Mouse (Mus musculus) MEL (cell line): ENCODE measurements around the gene Angptl2. TPM values are rescaled to one million over a fixed set of nuclear protein-coding genes. Genes with fewer than 3 reads are reported as not detected.

Experiments
- DNase-seq: peaks from one replicate; pipeline ENCODE4 v3.0.0; 2011; ENCODE audit warnings: low read depth, low spot score
- H3K27ac ChIP-seq: 2 replicates; pipeline ENCODE4 v1.5.1; 2012; ENCODE audit warnings: low read depth, mild to moderate bottlenecking, control low read depth, low read length, moderate library complexity; ENCODE audit not compliant: control insufficient read depth
- H3K27me3 ChIP-seq, 2 experiments: fragments of 150-350 bp in 1 of 2; sonication (generic) in 1 of 2; 2 replicates each; pipeline ENCODE4 v1.6.1; 2012; ENCODE audit warnings: low read length in 2 of 2, mild to moderate bottlenecking in 2 of 2, improper control_type of control experiment in 1 of 2, moderate library complexity in 1 of 2; ENCODE audit not compliant: insufficient read depth in 2 of 2, control insufficient read depth in 1 of 2
- H3K36me3 ChIP-seq, 2 experiments: 2 replicates each; pipeline ENCODE4 v1.6.1; 2012 to 2014; ENCODE audit warnings: low read length in 2 of 2, improper control_type of control experiment in 1 of 2, inconsistent platforms in 1 of 2, mild to moderate bottlenecking in 1 of 2; ENCODE audit not compliant: insufficient read depth in 2 of 2, control insufficient read depth in 1 of 2
- H3K4me1 ChIP-seq, 2 experiments: fragments of 150-350 bp in 1 of 2; sonication (generic) in 1 of 2; 2 replicates each; pipeline ENCODE4 v1.6.1; 2012; ENCODE audit warnings: low read length in 2 of 2, improper control_type of control experiment in 1 of 2, mild to moderate bottlenecking in 1 of 2; ENCODE audit not compliant: insufficient read depth in 2 of 2, control insufficient read depth in 1 of 2
- H3K4me3 ChIP-seq, 2 experiments: fragments of 150-350 bp in 1 of 2; sonication (generic) in 1 of 2; 2 replicates each; pipeline ENCODE4 v1.5.1; 2012; ENCODE audit warnings: low read depth in 2 of 2, low read length in 2 of 2, mild to moderate bottlenecking in 2 of 2, moderate library complexity in 2 of 2, control low read depth in 1 of 2, improper control_type of control experiment in 1 of 2; ENCODE audit not compliant: control insufficient read depth in 1 of 2, insufficient read depth in 1 of 2
- H3K79me2 ChIP-seq: 2 replicates; pipeline ENCODE4 v1.6.1; 2012; ENCODE audit warnings: mild to moderate bottlenecking, low read length, moderate library complexity; ENCODE audit not compliant: control insufficient read depth, poor library complexity, insufficient read depth
- H3K9ac ChIP-seq: 2 replicates; pipeline ENCODE4 v1.6.1; 2012; ENCODE audit warnings: low read depth, mild to moderate bottlenecking, control low read depth, low read length, moderate library complexity; ENCODE audit not compliant: control insufficient read depth, poor library complexity, severe bottlenecking
- H3K9me3 ChIP-seq: fragments of 150-350 bp; sonication (generic); replicated peaks from 2 replicates; pipeline ENCODE4 v1.6.1; 2012; ENCODE audit warnings: mild to moderate bottlenecking, low read length, improper control_type of control experiment, moderate library complexity; ENCODE audit not compliant: insufficient read depth
- CHD1 ChIP-seq: IDR thresholded peaks from 2 replicates; pipeline ENCODE4 v1.6.1; 2012; ENCODE audit warnings: low read depth, mild to moderate bottlenecking, inconsistent platforms, low read length, improper control_type of control experiment
- E2F4 ChIP-seq: IDR thresholded peaks from 2 replicates; pipeline ENCODE4 v1.6.1; 2011; ENCODE audit warnings: low read depth, low read length, improper control_type of control experiment, borderline replicate concordance
- ELF1 ChIP-seq: IDR thresholded peaks from 2 replicates; pipeline ENCODE4 v1.6.1; 2014; ENCODE audit warnings: low read depth, mild to moderate bottlenecking, inconsistent platforms, low read length, improper control_type of control experiment, moderate library complexity
- ETS1 ChIP-seq: IDR thresholded peaks from 2 replicates; pipeline ENCODE4 v1.6.1; 2012; ENCODE audit warnings: low read depth, mild to moderate bottlenecking, inconsistent platforms, low read length, improper control_type of control experiment, moderate library complexity
- GABPA ChIP-seq: IDR thresholded peaks from 2 replicates; pipeline ENCODE4 v1.6.1; 2012; ENCODE audit warnings: low read depth, mild to moderate bottlenecking, inconsistent platforms, low read length, improper control_type of control experiment, moderate library complexity
- GATA1 ChIP-seq: IDR thresholded peaks from 2 replicates; pipeline ENCODE4 v1.6.1; 2011; ENCODE audit warnings: low read depth, low read length, improper control_type of control experiment
- HCFC1 ChIP-seq: IDR thresholded peaks from 2 replicates; pipeline ENCODE4 v1.6.1; 2012; ENCODE audit warnings: low read depth, mild to moderate bottlenecking, inconsistent platforms, low read length, improper control_type of control experiment, moderate library complexity
- KAT2A ChIP-seq: conservative IDR thresholded peaks from 2 replicates; pipeline ENCODE4 v1.6.1; 2012; ENCODE audit warnings: low read depth, low read length, improper control_type of control experiment, inconsistent platforms
- MAZ ChIP-seq: IDR thresholded peaks from 2 replicates; pipeline ENCODE4 v1.6.1; 2012; ENCODE audit warnings: low read depth, mild to moderate bottlenecking, inconsistent platforms, low read length, improper control_type of control experiment
- MYB ChIP-seq: IDR thresholded peaks from 2 replicates; pipeline ENCODE4 v1.6.1; 2011; ENCODE audit warnings: mild to moderate bottlenecking, low read depth, low read length, improper control_type of control experiment
- NELFE ChIP-seq: IDR thresholded peaks from 2 replicates; pipeline ENCODE4 v1.6.1; 2011; ENCODE audit warnings: low read depth, low read length, improper control_type of control experiment
- NRF1 ChIP-seq: IDR thresholded peaks from 2 replicates; pipeline ENCODE4 v1.6.1; 2014; ENCODE audit warnings: low read depth, mild to moderate bottlenecking, inconsistent platforms, low read length, improper control_type of control experiment, moderate library complexity; ENCODE audit not compliant: poor library complexity, insufficient read depth, severe bottlenecking
- RCOR1 ChIP-seq: IDR thresholded peaks from 2 replicates; pipeline ENCODE4 v1.6.1; 2012; ENCODE audit warnings: low read depth, mild to moderate bottlenecking, inconsistent platforms, low read length, improper control_type of control experiment
- SIN3A ChIP-seq: IDR thresholded peaks from 2 replicates; pipeline ENCODE4 v1.6.1; 2012; ENCODE audit warnings: low read length, improper control_type of control experiment, inconsistent platforms
- SMC3 ChIP-seq: IDR thresholded peaks from 2 replicates; pipeline ENCODE4 v1.6.1; 2011; ENCODE audit warnings: low read depth, low read length, improper control_type of control experiment
- ZKSCAN1 ChIP-seq: IDR thresholded peaks from 2 replicates; pipeline ENCODE4 v1.6.1; 2012; ENCODE audit warnings: low read depth, mild to moderate bottlenecking, inconsistent platforms, low read length, improper control_type of control experiment, moderate library complexity
- ZMIZ1 ChIP-seq: IDR thresholded peaks from 2 replicates; pipeline ENCODE4 v1.6.1; 2012; ENCODE audit warnings: low read depth, mild to moderate bottlenecking, inconsistent platforms, low read length, improper control_type of control experiment, moderate library complexity
- ZNF384 ChIP-seq: IDR thresholded peaks from 2 replicates; pipeline ENCODE4 v1.6.1; 2012; ENCODE audit warnings: low read depth, mild to moderate bottlenecking, inconsistent platforms, low read length, improper control_type of control experiment
- polyA plus RNA-seq, 2 experiments: library from polyadenylated mRNA; stranded (reverse) in 1 of 2; unstranded in 1 of 2; fragments of >175 nt in 1 of 2; fragments of >200 nt in 1 of 2; gene quantifications; 2 replicates each; pipeline versions ENCODE4 v1.2.1 to v1.2.4; 2012; ENCODE audit warnings: low replicate concordance in 2 of 2, low read depth in 1 of 2; ENCODE audit not compliant: insufficient read length in 2 of 2, insufficient read depth in 1 of 2, missing spikeins in 1 of 2
- total RNA-seq: library from RNA; depleted of rRNA; stranded (reverse); fragments of 300-350 nt; gene quantifications from 2 replicates; pipeline ENCODE4 v1.2.3, GENCODE M21; 2012

Angptl2 gene
- total and polyA plus RNA-seq, 3 experiments, result 0.08 TPM; not detected in 2

DNA sequence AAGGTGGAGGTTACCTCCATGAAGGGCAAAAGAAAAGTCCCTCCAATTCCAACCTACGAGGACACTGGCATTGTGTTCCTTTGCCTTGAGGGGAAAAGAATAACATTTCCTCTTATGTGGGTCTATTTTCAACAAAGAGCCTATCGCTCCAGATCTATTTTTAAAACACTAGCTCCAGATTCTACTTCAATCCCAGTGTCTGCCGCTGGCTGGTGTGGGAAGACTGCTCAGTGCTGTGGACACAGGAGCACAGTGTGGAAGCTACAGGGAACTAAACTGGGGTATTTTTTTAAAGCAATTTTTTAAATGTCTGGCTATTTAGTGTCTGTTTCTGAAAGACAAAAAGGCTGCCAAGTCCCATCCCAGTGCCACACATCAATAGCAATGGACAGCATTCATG is 49.9 kb downstream of the Angptl2 start:
- Histone ChIP-seq H3K4me1 (no peaks in the 10 kb centered on the region), H3K9me3 (no peaks in the 10 kb centered on the region), H3K4me3 (no peak overlapping the region), H3K27me3 (no peaks in the 10 kb centered on the region), H3K79me2 (no peaks in the 10 kb centered on the region), H3K36me3 (no peaks in the 10 kb centered on the region)
- DNase-seq, result no peak
- no peak for TF ChIP-seq CHD1
- TF ChIP-seq MAZ, result no peak
- TF ChIP-seq GABPA, result no peak
- TF ChIP-seq, all 39 proteins: peak for 0
- Histone ChIP-seq H3K27ac (no peak overlapping the region), H3K9ac (no peak overlapping the region)

DNA sequence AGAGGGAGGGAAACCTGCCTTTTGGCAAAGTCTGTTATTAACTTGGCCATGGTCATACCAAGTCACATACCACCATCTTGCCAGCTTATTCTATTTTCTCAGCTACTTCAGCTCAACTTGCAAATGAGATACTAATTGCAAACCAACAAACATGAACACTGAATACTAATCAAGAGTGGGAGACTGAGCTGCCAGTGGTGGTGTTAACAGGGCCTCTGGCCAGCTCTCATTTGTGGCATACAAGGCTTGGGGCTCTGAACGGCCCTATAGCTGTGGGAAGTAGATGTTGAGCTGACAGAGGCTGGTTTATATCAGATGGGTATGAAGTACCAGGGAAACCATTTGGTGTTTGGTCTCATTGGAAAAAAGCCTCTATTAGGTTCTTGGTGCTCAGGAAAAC is 51.2 kb downstream of the Angptl2 start:
- no peak overlapping the region for H3K27ac ChIP-seq
- no peak overlapping the region for H3K9ac ChIP-seq
- no peaks in the 10 kb centered on the region for H3K9me3 ChIP-seq
- no peak for DNase-seq
- H3K4me3 ChIP-seq, result no peak overlapping the region
- TF ChIP-seq ZNF384 (no peak), ZKSCAN1 (no peak), ZMIZ1 (no peak), SIN3A (no peak), RCOR1 (no peak), ETS1 (no peak), MYB (no peak), NELFE (no peak), SMC3 (no peak), HCFC1 (no peak), ELF1 (no peak), E2F4 (no peak), KAT2A (no peak), GATA1 (no peak), NRF1 (no peak)
- H3K27me3 ChIP-seq, result no peaks in the 10 kb centered on the region
- no peaks in the 10 kb centered on the region for H3K36me3 ChIP-seq
- no peaks in the 10 kb centered on the region for H3K79me2 ChIP-seq
- no peaks in the 10 kb centered on the region for H3K4me1 ChIP-seq
